Mouse (Mus musculus): ENCODE measurements at regions not wholly inside any gene's neighbourhood (a gene's known extent, or its start where the extent isn't known, plus 50 kb on each side); places are given as distances from the start of the nearest gene placed in this dataset.
A peak's percentile ranks its signal among the peaks of the same experiment; 100 is the strongest.

DNA sequence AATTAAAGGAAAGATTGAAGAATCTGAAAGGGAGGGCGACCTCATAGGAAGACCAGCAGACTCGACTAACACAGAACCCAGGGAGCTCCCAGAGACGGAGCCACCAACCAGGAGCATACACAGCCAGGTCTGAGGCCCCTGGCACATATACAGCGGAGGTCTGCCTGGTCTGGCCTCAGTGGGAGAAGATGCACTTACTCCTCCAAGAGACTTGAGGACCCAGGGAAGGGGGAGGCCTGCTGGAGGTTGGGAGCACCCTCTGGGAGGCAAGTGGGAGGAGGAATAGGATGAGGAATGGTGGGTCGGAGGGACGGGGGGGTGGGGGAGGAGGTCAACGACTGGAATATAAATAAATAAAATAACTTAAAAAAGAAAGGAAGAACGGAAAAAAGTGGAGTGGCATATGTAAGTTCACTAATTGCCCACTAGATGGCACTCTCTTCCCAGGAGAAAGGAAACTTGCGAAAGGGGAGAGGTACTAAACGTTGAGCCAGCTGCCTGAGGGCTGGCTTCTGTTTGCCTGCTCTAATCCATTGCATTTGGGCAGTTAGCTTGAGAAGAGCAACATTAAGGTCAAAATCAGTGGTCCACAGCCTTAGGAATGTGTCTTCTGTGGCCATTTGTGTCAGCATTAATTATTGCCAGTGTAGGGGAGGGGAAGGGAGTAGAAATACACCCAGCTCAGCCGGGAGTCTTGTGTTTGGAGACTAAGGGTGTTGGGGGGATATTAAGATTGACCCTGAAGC lies 55.0 kb upstream of the Fam180a start:
- no peak for TF ChIP-seq POLR2A (IDR thresholded peaks at IDR 0.05; ENCODE audit: borderline replicate concordance, extremely low read depth, low read depth, low read length)
- peak; percentile 62 for TF ChIP-seq CTCF (IDR thresholded peaks at IDR 0.05; ENCODE audit: insufficient read depth, low read length)

Measured in lung, adult 2 months (tissue).